Mouse (Mus musculus) T-helper 2 cell (primary cell): ENCODE data around the gene Sec22c.

Experiments used
- in situ Hi-C: fragments of 300-600 bp; cut with MboI, MseI; formaldehyde crosslinking; loops from one replicate; pipeline ENCODE4 v1.15.1; 2025; ENCODE audit warnings: high pct_unique_total_duplicates

Sec22c gene

GRCm38 (mm10) chr9:121696626-121697025, 8.7 kb downstream of the Sec22c start:
- in situ Hi-C loops: no loop called here

GRCm38 (mm10) chr9:121694736-121695135, 10.6 kb downstream of the Sec22c start:
- in situ Hi-C loops: no loop called here

- in situ Hi-C loops: no loop called here
Observed at GRCm38 (mm10) chr9:121690734-121691133, 14.6 kb downstream of the Sec22c start.

DNA sequence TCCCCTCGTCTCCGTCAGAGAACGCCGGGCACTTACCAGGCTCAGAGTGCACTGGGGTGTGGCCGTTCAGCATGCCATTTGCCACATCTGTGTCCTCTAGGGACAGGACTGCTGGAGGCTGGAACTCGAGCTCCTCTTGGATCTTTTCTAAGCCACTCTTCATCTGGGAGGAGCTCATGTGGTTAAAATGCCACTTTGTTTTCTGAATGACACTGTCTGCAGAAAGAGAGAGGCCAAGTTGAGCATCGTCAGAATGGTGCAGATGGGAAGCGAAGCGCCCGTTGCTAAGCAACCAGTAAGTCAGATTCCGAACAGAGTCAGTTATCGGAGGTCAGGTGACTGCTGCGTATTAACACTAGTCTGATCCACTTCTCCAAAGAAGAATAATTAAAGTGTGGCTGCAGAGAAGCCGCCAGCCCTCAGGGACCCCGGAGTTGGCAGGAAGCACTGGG, 15.1 kb downstream of the Sec22c start:
- in situ Hi-C loops: no loop called here

DNA sequence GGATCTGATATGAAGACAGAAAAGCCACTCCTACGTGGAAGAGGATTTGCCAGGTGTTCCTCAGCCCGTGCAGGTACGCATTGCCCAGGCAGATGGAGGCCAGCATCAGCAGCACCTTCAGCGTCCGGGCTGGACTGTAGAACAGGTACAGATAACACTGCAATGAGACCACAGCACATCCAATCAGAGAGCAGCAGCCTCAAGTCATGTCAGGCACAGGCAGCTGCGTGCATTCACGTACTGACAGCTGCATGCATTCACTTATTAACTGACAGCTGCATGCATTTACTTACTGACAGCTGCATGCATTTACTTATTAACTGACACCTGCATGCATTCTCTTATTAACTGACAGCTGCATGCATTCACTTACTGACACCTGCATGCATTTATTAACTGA, 20.6 kb downstream of the Sec22c start:
- in situ Hi-C loops: no loop called here

DNA sequence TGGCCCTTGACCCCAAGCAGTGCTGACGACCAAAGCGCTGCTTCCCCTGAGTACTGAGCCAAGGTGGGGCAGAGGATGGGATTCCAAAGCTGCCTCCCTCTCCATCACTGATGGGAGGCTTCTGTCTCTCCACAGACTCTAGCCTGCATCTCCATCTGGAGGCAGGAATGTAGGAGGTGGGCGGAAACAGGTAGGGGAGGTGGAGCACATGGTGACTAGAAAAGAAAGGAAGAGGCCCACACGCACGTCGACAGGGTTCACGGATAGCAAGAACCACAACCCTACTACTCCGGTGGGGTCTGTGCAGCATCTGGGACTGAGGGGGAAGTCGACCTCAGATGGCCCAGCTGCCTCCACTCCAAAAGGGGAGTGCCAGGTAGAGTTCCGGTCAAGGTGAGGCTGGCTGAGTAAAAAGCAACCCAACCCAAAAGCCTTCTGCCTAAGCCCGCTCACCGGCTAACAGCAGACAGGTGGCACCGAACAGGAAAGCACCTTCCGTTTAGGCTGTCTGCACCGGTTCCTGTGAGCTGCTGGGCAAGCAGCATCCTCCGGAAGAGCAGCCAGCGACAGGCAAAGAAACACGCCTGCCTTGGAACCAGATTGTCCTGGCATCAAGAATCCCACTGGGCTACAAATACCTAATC, 23.1 kb downstream of the Sec22c start:
- in situ Hi-C loops: no loop called here

DNA sequence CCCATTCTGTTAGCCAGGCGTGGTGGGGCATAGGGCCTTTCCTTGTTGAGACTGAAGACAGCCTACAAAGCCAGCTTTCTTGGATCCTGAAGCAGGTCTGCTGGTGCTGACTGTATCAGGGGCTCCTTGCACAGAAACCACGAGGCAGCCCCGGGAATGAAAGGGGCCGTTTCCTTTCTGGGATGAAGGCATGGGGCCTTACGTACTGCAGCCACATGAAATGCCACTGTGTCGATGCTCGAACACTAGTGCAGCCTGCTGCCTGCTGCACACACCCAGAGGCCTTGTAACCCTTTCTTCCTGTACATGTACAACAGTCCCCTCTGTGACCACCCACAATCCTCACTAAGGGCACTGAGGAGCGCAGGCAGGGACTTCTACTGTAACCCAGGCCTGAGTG, 24.1 kb downstream of the Sec22c start:
- in situ Hi-C loops: no loop called here

DNA sequence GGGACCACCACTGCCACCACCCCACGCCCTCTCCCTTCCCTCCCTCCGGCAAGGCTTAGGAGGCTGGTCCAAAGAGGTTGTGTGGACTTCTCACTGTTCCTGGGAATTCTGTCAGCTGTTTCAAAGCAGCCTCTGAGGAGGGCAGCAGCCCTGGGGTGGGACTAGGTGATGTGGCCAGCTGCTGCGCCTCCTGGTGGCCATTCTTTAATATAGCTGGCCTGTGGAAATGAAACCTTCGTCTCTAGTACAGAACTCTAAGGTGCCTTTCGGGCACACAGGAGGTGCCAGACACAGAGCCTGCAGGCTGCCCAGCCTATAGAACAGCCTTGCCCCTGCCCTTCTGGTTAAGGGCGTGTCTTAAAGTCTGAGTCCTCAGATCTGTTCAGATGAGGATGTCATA, 25.7 kb downstream of the Sec22c start:
- in situ Hi-C loops: no loop called here

- in situ Hi-C loops: no loop called here
Observed at GRCm38 (mm10) chr9:121677476-121677875, 27.8 kb downstream of the Sec22c start.

DNA sequence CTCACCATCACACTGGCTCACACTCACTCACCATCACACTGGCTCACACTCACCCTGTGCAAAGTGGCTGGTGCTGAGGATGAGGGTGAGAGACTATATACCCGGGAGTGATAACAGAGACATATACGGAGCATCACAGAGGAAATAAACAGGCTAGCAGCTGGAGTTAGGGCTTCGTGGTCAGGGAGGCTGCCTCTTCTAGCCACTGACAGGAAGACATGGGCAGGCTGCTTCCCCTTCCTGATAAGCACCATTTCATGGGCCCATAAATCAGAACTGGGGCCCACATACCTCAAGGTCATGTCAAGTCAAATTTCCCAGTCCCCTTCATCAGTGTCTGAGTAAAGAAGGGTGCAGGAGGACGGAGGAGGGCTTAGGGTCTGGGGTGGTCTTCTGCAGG, 28.2 kb downstream of the Sec22c start:
- in situ Hi-C loops: no loop called here

DNA sequence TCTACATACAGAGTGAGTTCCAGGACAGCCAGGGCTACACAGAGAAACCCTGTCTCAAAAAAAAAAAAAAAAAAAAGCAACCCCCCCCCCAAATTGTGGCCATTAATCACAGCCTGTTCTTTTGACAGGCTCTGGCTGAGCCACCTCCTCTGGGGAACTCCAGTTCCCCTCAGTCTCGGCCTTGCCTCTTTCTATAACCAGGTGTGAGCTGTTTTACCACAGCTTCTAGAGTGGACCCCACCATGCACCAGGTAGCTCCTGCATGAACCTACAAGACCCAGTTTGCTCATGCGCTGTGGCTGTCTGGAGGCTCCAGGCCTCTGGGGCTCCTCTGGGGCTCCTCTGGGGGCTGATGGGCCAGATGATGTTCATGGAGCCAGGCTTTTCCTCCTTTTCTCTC, 29.7 kb downstream of the Sec22c start:
- in situ Hi-C loops: no loop called here

DNA sequence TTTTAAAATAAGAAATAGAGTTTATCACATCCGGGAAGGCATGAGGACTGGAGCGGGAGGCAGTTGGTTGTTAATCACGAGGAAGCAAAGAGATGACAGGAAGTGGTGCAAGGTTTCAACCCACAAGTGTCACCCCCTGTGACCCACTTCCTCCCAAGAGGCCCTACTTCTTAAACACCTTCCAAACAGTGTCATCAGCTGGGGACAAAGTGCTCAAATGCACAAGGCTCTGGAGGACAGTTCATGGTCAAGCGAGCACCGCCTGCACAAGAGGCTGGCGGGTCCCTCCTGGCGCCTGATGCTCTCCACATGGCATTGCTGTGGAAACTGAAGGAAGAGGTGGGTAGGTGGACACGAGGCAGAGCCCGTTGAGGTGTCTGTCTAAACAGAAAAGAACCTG, 30.3 kb downstream of the Sec22c start:
- in situ Hi-C loops: no loop called here

GRCm38 (mm10) chr9:121673716-121674115, 31.6 kb downstream of the Sec22c start:
- in situ Hi-C loops: no loop called here

DNA sequence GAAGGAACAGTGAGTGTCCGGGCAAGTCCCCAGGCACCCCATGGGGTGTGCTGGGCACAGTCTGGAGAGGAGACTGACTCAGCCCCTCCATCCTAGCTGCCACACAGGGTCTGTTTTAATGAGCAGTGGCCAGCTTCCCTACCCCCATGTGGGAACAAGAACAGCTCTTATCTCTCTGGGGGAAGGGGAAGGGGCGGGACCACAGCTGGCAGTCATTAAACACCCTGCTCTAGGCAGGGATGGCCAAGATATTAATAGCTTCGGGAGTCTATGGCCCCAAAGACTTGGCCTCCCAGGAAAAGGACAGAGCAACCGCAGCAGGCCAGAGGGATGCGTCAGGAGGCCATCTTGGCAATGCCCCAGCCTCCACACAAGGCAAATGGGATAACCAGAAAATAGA, 33.0 kb downstream of the Sec22c start:
- in situ Hi-C loops: no loop called here

DNA sequence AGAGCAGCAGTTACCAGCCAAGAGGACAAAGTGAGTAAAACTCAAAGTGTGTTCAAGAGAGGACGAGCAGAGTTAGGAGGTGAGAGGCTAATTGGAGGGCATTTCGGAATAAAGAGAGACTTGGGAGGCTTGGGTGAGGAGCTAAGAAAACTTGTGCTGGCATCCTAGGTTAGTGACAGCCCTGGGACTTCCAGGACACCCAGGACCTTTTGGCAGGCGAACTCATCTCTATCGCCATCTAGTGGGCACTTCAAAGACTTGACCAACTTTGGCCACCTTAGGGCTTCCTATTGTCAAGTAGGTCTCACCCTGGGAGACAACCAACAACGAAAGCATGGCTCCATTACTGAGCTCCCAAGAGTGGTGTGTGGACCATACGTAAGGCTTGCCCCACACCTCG, 34.0 kb downstream of the Sec22c start:
- in situ Hi-C loops: no loop called here

- in situ Hi-C loops: no loop called here
Observed at GRCm38 (mm10) chr9:121669348-121669791, 35.9 kb downstream of the Sec22c start.

DNA sequence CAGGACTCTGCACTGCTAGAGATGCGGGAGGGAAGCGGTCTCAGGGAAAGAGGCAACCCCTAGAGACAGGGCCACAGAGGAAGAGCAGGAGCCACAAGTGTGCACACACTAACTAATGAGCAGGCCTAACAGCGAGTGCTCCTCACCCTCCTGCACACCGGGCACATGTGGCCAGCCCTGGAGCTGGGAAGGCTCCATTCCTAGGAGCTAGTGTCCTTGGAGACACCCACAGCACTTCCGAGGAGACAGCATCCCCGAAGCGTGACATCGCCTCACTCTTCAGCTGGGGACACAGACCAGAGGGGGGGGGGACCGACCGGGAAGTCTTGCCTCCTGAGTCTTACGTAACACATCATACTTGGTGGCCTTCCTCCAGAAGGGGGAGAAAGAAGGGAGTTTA, 37.5 kb downstream of the Sec22c start:
- in situ Hi-C loops: no loop called here

GRCm38 (mm10) chr9:121666957-121667630, 38.2 kb downstream of the Sec22c start:
- in situ Hi-C loops: no loop called here

DNA sequence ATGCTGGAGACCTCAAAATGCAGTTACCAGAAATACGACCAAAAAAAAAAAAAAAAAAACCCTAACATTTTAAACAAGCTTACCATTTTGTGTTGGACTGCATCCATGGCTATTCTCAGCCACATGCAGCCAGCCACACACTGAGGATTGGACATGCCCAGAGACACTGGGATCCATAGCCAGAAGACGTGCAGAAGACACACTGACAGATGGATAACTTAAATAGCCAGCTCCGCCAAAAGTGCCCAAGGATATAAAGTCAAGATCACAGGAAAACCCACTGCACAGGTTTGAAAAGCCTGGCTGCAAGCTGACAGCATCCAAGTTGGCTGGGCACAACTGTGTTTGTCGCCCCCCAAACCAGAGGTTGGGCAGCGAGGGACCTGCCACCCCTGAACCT, 41.2 kb downstream of the Sec22c start:
- in situ Hi-C loops: no loop called here

GRCm38 (mm10) chr9:121663467-121663866, 41.8 kb downstream of the Sec22c start:
- in situ Hi-C loops: no loop called here

- in situ Hi-C loops: no loop called here
Observed at GRCm38 (mm10) chr9:121659791-121660190, 45.5 kb downstream of the Sec22c start.

DNA sequence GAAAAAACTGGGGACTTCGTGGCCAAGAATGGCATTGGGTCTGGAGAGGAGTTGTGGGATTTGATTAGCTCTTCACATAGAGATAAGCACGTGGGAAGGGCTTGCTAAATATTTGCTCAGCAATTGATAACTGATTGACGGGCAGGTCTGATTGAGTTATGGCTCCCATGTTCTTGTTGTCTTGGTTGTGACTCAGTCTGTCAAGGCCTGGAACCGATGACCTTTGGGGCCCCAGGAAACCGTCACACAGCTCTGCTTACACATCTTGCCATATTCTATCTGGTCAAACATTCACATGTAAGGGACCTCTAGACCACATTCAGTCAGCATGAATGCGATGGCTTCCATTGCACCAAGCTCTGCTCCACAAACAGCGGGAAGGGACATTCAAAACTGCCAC, 47.0 kb downstream of the Sec22c start:
- in situ Hi-C loops: no loop called here

DNA sequence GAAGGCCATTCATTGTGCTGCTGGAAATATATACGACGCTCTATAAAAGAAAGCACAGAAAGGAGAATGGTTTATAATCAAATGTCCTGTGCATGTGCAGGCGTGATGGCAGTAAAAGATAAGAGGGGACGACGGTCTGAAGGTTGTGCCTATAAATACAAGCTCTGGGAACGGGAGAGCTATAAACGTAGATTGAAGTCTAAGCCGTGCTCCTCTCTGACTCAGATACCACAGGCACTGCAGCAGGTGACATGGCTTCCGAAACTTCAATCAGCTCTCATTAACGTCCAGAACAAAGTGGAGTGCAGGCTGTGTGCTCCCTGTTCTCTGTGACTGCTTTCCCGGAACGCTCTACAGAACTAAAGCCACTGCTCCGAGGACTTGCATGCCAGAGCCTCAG, 48.1 kb downstream of the Sec22c start:
- in situ Hi-C loops: no loop called here

- in situ Hi-C loops: no loop called here
Observed at GRCm38 (mm10) chr9:121656322-121656721, 49.0 kb downstream of the Sec22c start.
